Mouse (Mus musculus): ENCODE data around the gene Pde7b.

GRCm38 (mm10) chr10:20400406-20400805, 324.5 kb downstream of the Pde7b start:
- no peak for TF ChIP-seq CTCF (IDR thresholded peaks at IDR 0.05; ENCODE audit: control insufficient read depth, insufficient read depth, insufficient replicate concordance, low read depth, low read length)
- no peak for TF ChIP-seq POLR2A (IDR thresholded peaks at IDR 0.05; ENCODE audit: control insufficient read depth, low read depth, low read length)
